Mouse (Mus musculus) ovary, postnatal 14 days (tissue): Measurements from ENCODE around the gene Mturn.
A peak's percentile ranks its signal among the peaks of the same experiment; 100 is the strongest.

Experiments used
- DNase-seq: peaks from one replicate; pipeline ENCODE4 v3.0.0; 2022; ENCODE audit warnings: low spot score

Gene Mturn

GRCm38 (mm10) chr6:54698691-54699476 is 17.5 kb downstream of the Mturn start:
- no peak for DNase-seq

GRCm38 (mm10) chr6:54699477-54700056 is 18.1 kb downstream of the Mturn start:
- peak; percentile 56 for DNase-seq

GRCm38 (mm10) chr6:54700516-54700915 is 19.1 kb downstream of the Mturn start:
- DNase-seq = no peak

- DNase-seq = no peak
Measured at GRCm38 (mm10) chr6:54701901-54702300, 20.5 kb downstream of the Mturn start.

GRCm38 (mm10) chr6:54703633-54704538 is 22.5 kb downstream of the Mturn start:
- no peak for DNase-seq

- DNase-seq = no peak
Measured at GRCm38 (mm10) chr6:54704539-54704845, 23.1 kb downstream of the Mturn start.

- no peak for DNase-seq
Measured at GRCm38 (mm10) chr6:54704847-54705246, 23.4 kb downstream of the Mturn start.

- DNase-seq = peak; percentile 45
Measured at GRCm38 (mm10) chr6:54705387-54705909, 24.0 kb downstream of the Mturn start.

- no peak for DNase-seq
Measured at GRCm38 (mm10) chr6:54706099-54706498, 24.7 kb downstream of the Mturn start.

GRCm38 (mm10) chr6:54706611-54707172 is 25.3 kb downstream of the Mturn start:
- DNase-seq = no peak

GRCm38 (mm10) chr6:54708646-54709045 is 27.2 kb downstream of the Mturn start:
- no peak for DNase-seq

- DNase-seq = no peak
Measured at GRCm38 (mm10) chr6:54715697-54716096, 34.3 kb downstream of the Mturn start.

GRCm38 (mm10) chr6:54718779-54719685 is 37.6 kb downstream of the Mturn start:
- no peak for DNase-seq

- DNase-seq = no peak
Measured at GRCm38 (mm10) chr6:54719686-54720310, 38.4 kb downstream of the Mturn start.

- DNase-seq = no peak
Measured at GRCm38 (mm10) chr6:54720512-54721251, 39.3 kb downstream of the Mturn start.

GRCm38 (mm10) chr6:54721252-54721635 is 39.8 kb downstream of the Mturn start:
- no peak for DNase-seq

- no peak for DNase-seq
Measured at GRCm38 (mm10) chr6:54726309-54726708, 44.9 kb downstream of the Mturn start.

GRCm38 (mm10) chr6:54726796-54727195 is 45.4 kb downstream of the Mturn start:
- no peak for DNase-seq

GRCm38 (mm10) chr6:54727416-54727815 is 46.0 kb downstream of the Mturn start:
- no peak for DNase-seq
